Mouse (Mus musculus) B cell, adult (primary cell): ENCODE results near the gene Cib4. TPM values are rescaled to one million over a fixed set of nuclear protein-coding genes. Genes with fewer than 3 reads are reported as not detected.

Experiments
- total RNA-seq: library from RNA; stranded (reverse); gene quantifications from 4 replicates; pipeline ENCODE4 v1.2.4, GENCODE M21; 2023; ENCODE audit not compliant: inconsistent age

Gene Cib4
- total RNA-seq = not detected in 4 replicates

GRCm38 (mm10) chr5:30545698-30546097 lies at the start of gene Cib4:
Gene Cib4, minus strand, starts transcription at chr5:30545836.

DNA sequence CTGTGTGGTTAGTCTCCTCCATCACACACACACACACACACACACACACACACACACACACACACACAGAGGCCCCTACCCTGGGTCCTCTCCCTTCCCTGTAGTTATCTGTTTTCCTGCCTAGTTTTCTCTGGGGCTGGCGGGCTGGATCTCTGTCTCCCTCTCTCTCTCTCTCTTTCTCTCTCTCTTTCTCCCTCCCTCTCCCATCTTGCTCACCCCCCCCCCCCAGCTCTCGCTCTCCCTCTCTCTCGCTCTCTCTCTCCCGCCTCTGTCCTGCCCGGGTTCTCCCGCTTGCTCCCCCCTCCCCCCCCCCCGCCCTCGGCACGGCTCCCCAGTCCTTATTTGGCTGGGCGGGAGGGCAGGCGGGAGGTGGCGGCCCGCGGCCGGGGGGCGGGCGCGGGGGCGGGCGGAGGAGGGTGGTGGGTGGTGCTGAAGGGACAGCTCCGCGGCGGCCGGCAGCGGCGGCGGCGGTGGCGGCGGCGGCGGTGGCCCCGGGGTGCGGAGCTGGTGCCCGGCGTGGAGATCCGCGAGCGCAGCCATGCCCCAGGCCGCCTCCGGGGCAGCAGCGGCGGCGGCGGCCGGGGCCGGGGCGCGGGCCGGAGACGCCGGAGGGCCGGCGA lies 42.2 kb upstream of the Cib4 start, which contains the start of gene Kcnk3:
Gene Kcnk3 (plus strand): TSS at position 490 of the 620 bp plus-strand sequence.

DNA sequence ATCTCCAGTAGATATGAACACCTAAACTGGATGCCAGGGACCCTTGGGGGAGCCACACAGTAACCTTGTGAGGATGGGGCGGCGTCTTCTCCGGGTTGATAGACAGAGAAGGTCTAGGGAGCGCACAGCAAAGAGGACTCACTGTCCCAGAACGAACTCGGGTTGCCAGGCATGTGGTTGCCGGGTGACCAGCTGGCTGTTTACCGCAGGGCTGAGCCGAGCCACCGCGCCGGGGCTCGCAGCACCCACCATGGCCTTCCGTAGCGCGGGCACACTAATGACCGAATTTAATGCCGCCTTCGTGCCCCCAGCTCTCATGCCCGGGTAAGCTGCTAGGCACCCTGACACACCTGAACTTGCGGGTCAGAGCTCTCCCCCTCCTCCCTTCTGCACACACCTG lies 79.8 kb downstream of the Cib4 start, which contains the start of gene 1700001C02Rik:
Gene 1700001C02Rik (plus strand): TSS at position 187 of the 400 bp plus-strand sequence.

GRCm38 (mm10) chr5:30461821-30462220 lies 83.8 kb downstream of the Cib4 start, which contains the start of gene Otof:
Gene Otof, minus strand, starts transcription at chr5:30461932.

Other genes with a start within 250 kb of the Cib4 start
- not detected in 4 replicates for gene Otof, start 83.9 kb downstream of the Cib4 start, total RNA-seq
- not detected in 4 replicates for gene 1700001C02Rik, start 79.8 kb downstream of the Cib4 start, total RNA-seq
- 0.57 to 1.1 TPM (median 0.88 TPM) in 4 replicates for gene Kcnk3, start 42.3 kb upstream of the Cib4 start, total RNA-seq
- gene Slc35f6, start 102.1 kb upstream of the Cib4 start, total RNA-seq = 47.8 to 61.4 TPM (median 55.9 TPM) in 4 replicates
- gene Cenpa, start 120.9 kb upstream of the Cib4 start, total RNA-seq = 221 to 283 TPM (median 261 TPM) in 4 replicates
- gene Dpysl5, start 165.7 kb upstream of the Cib4 start, total RNA-seq = not detected in 4 replicates